Mouse (Mus musculus): ENCODE results near the gene Klhl30. TPM values are rescaled to one million over a fixed set of nuclear protein-coding genes. Genes with fewer than 3 reads are reported as not detected.

Klhl30 gene
- polyA plus RNA-seq (2012; ENCODE audit: insufficient read depth, insufficient read length, low replicate concordance, missing spikeins): not detected in 2 replicates

- TF ChIP-seq POLR2A (IDR thresholded peaks at IDR 0.05; ENCODE audit: insufficient read depth, low read depth, low read length) (no peak), CTCF (IDR thresholded peaks at IDR 0.05; ENCODE audit: insufficient read depth, low read depth, low read length) (no peak)
- Histone ChIP-seq H3K4me3 (ENCODE audit: insufficient read depth, low read depth, low read length) (no peak within 1 kb of the TSS), H3K4me1 (ENCODE audit: control insufficient read depth, insufficient read depth, low read length) (peaks cover 25% of the 10 kb centered on the region), H3K27ac (ENCODE audit: insufficient read depth, low read depth, low read length) (0 out of 2 replicates have a peak within 1 kb of the TSS, but pooled peaks have one; percentile 1)
- 51% methylated on average over 4 of the region's 4 CpGs for WGBS
These were observed at the start of gene Klhl30 for GRCm38 (mm10) chr1:91350841-91351240. Gene Klhl30 (plus strand): TSS chr1:91351016.

GRCm38 (mm10) chr1:91301206-91301920 lies 49.5 kb upstream of the Klhl30 start:
- 76% methylated on average over 3 of the region's 3 CpGs for WGBS
- peaks cover 11% of the 10 kb centered on the region; the same call in 1 of the 2 replicates for H3K4me1 ChIP-seq (ENCODE audit: control insufficient read depth, insufficient read depth, low read length)
- H3K27ac ChIP-seq (ENCODE audit: insufficient read depth, low read depth, low read length): no peak overlapping the region
- H3K4me3 ChIP-seq (ENCODE audit: insufficient read depth, low read depth, low read length): no peak overlapping the region
- TF ChIP-seq CTCF (IDR thresholded peaks at IDR 0.05; ENCODE audit: insufficient read depth, low read depth, low read length): no peak
- TF ChIP-seq POLR2A (IDR thresholded peaks at IDR 0.05; ENCODE audit: insufficient read depth, low read depth, low read length): no peak

DNA sequence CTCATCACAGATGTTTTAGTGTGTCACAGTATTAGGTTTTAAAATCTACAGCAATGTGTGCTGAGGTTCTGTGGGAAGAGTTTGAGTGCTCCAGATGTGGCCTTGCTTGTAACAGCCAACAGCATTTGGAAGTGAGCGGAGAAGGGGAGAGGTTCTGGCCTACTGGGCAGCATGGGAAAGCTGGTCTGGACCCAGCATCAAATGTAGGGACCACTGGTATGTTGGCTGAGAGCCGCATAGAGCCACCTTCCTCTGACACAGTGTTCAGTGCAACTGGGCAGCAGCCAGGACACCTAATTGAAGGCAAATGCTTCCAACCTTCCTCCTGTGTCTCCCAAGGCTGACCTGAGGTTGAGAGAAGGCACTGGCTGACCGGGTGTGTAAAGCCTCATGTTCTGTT lies 48.8 kb upstream of the Klhl30 start:
- Histone ChIP-seq H3K4me3 (ENCODE audit: insufficient read depth, low read depth, low read length) (no peak overlapping the region), H3K4me1 (ENCODE audit: control insufficient read depth, insufficient read depth, low read length) (peaks cover 11% of the 10 kb centered on the region; the same call in 1 of the 2 replicates), H3K27ac (ENCODE audit: insufficient read depth, low read depth, low read length) (no peak overlapping the region)
- TF ChIP-seq POLR2A (IDR thresholded peaks at IDR 0.05; ENCODE audit: insufficient read depth, low read depth, low read length): no peak
- TF ChIP-seq CTCF (IDR thresholded peaks at IDR 0.05; ENCODE audit: insufficient read depth, low read depth, low read length): no peak
- WGBS: 91% methylated on average over 3 of the region's 3 CpGs

- Histone ChIP-seq H3K27ac (ENCODE audit: insufficient read depth, low read depth, low read length) (no peak overlapping the region), H3K4me1 (ENCODE audit: control insufficient read depth, insufficient read depth, low read length) (0 out of 2 replicates have a peak, but pooled peaks cover 3% of the 10 kb centered on the region), H3K4me3 (ENCODE audit: insufficient read depth, low read depth, low read length) (no peak overlapping the region)
- 90% methylated on average over 4 of the region's 4 CpGs for WGBS
- no peak for TF ChIP-seq CTCF (IDR thresholded peaks at IDR 0.05; ENCODE audit: insufficient read depth, low read depth, low read length)
- TF ChIP-seq POLR2A (IDR thresholded peaks at IDR 0.05; ENCODE audit: insufficient read depth, low read depth, low read length): no peak
These were observed 46.2 kb upstream of the Klhl30 start for GRCm38 (mm10) chr1:91304621-91305020.

DNA sequence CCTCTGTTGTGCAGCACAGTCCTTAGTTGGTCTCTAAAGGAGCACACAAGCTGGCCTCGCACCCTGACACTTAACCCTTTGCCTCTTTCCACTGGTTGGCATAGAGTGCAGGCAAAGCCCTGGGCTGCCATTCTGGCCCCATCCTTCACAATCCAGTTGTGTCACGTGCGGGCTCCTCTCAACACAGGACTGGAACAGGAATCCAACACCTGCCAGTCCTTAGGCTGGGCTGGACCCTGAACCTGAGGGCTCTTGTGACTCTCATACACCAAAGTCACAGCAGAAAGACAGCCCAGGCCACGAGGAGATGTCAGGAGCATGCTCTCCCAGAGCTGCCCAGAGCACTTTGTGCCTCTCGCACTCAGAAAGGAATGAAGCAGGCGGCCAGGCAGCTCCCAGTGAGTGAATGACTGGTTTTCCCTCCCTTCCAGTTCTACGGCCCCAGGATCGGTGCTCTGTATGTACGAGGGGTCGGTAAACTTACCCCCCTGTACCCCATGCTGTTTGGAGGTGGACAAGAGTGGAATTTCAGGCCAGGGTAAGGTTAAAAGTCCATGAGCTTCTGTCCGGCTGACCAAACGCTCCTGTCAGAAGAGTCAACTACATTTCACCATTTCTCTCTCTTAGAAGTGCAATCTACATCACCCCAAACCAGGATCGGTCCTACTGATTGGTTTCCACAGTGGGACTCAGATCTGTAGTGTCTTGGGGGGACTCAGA lies 41.3 kb upstream of the Klhl30 start:
- no peak for TF ChIP-seq POLR2A (IDR thresholded peaks at IDR 0.05; ENCODE audit: insufficient read depth, low read depth, low read length)
- no peak for TF ChIP-seq CTCF (IDR thresholded peaks at IDR 0.05; ENCODE audit: insufficient read depth, low read depth, low read length)
- WGBS: 95% methylated on average over 13 of the region's 13 CpGs
- Histone ChIP-seq H3K4me1 (ENCODE audit: control insufficient read depth, insufficient read depth, low read length) (peaks cover 9% of the 10 kb centered on the region), H3K4me3 (ENCODE audit: insufficient read depth, low read depth, low read length) (no peak overlapping the region), H3K27ac (ENCODE audit: insufficient read depth, low read depth, low read length) (no peak overlapping the region)

DNA sequence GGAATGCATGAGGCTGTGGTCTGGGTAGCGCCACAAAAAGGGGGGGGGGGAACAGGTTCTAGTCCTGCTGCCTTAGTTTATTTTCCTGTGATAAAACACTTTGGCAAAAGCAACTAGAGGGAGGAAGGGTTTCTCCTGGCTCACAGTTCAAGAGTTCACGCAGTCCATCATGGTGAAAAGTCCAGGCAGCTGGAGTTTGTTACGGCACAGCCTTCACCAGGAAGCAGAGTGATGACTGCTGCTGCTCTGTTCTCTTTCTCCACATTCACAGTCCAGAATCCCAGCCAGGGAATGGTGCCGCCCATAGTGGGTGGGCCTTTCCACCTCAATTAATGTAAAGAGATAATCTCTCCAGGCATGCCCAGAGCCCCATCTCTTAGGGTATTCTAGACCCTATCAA lies 38.5 kb upstream of the Klhl30 start:
- no peak overlapping the region for H3K27ac ChIP-seq (ENCODE audit: insufficient read depth, low read depth, low read length)
- H3K4me1 ChIP-seq (ENCODE audit: control insufficient read depth, insufficient read depth, low read length): peaks cover 9% of the 10 kb centered on the region
- no peak overlapping the region for H3K4me3 ChIP-seq (ENCODE audit: insufficient read depth, low read depth, low read length)
- WGBS: 94% methylated on average over 4 of the region's 4 CpGs
- TF ChIP-seq POLR2A (IDR thresholded peaks at IDR 0.05; ENCODE audit: insufficient read depth, low read depth, low read length): no peak
- no peak for TF ChIP-seq CTCF (IDR thresholded peaks at IDR 0.05; ENCODE audit: insufficient read depth, low read depth, low read length)

- Histone ChIP-seq H3K27ac (ENCODE audit: insufficient read depth, low read depth, low read length) (0 out of 2 replicates have a peak overlapping the region, but pooled peaks have one; percentile 29), H3K4me3 (ENCODE audit: insufficient read depth, low read depth, low read length) (no peak overlapping the region), H3K4me1 (ENCODE audit: control insufficient read depth, insufficient read depth, low read length) (peaks cover 9% of the 10 kb centered on the region)
- 28% methylated on average over 5 of the region's 5 CpGs for WGBS
- TF ChIP-seq POLR2A (IDR thresholded peaks at IDR 0.05; ENCODE audit: insufficient read depth, low read depth, low read length) (no peak), CTCF (IDR thresholded peaks at IDR 0.05; ENCODE audit: insufficient read depth, low read depth, low read length) (no peak)
These were observed 37.6 kb upstream of the Klhl30 start for GRCm38 (mm10) chr1:91313251-91313650.

DNA sequence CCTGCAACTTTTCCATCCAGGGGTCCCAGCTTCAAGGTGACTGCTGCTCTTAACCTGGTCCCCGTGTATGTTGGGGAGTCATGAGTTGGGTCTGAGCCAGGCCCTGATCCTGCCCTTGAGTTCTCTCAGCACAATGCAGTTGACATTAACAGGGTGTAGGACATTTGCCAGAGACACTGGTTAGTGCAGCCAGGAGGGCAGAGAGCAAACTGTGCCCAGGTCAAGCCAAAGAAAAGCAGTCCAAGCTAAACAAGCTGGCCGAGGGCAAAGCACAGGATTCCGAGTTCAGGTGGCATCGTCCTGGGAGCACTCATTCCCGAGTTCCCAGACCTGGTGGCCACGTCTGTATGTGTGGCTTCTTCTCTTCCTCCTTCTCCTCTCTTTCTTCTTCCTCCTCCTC lies 33.2 kb upstream of the Klhl30 start:
- H3K4me1 ChIP-seq (ENCODE audit: control insufficient read depth, insufficient read depth, low read length): peaks cover 5% of the 10 kb centered on the region
- H3K4me3 ChIP-seq (ENCODE audit: insufficient read depth, low read depth, low read length): no peak overlapping the region
- TF ChIP-seq CTCF (IDR thresholded peaks at IDR 0.05; ENCODE audit: insufficient read depth, low read depth, low read length) (no peak), POLR2A (IDR thresholded peaks at IDR 0.05; ENCODE audit: insufficient read depth, low read depth, low read length) (no peak)
- 86% methylated on average over 6 of the region's 6 CpGs for WGBS
- H3K27ac ChIP-seq (ENCODE audit: insufficient read depth, low read depth, low read length): no peak overlapping the region

Measured in olfactory bulb, adult 2 months (tissue).